Mouse (Mus musculus) cerebellum, adult 2 months (tissue): Measurements from ENCODE around the gene Mtnr1b.

ENCODE experiments used
- CTCF ChIP-seq: fragments of 200-500 bp; IDR thresholded peaks from 2 replicates; pipeline ENCODE4 v1.5.1; 2011; ENCODE audit warnings: low read depth, mild to moderate bottlenecking, control low read depth, low read length, moderate library complexity, borderline replicate concordance; ENCODE audit not compliant: insufficient read depth
- POLR2A ChIP-seq: fragments of 200-500 bp; IDR thresholded peaks from 2 replicates; pipeline ENCODE4 v1.6.1; 2011; ENCODE audit warnings: low read length, control low read depth, borderline replicate concordance; ENCODE audit not compliant: insufficient read depth

GRCm38 (mm10) chr9:15874506-15875160 lies at the start of gene Mtnr1b:
- no peak for TF ChIP-seq POLR2A
- no peak for TF ChIP-seq CTCF
